Mouse (Mus musculus): ENCODE measurements around the gene Mroh2a.

The Mroh2a gene

GRCm38 (mm10) chr1:88257681-88258080 lies 30.9 kb downstream of the Mroh2a start:
- ATAC-seq (ENCODE audit: insufficient number of reproducible peaks, low FRiP score, low TSS enrichment) = no peak

- no peak for ATAC-seq (ENCODE audit: insufficient number of reproducible peaks, low FRiP score, low TSS enrichment)
Measured at GRCm38 (mm10) chr1:88258361-88258760, 31.6 kb downstream of the Mroh2a start.

- no peak for ATAC-seq (ENCODE audit: insufficient number of reproducible peaks, low FRiP score, low TSS enrichment)
Measured at GRCm38 (mm10) chr1:88258881-88259642, 32.3 kb downstream of the Mroh2a start.

- no peak for ATAC-seq (ENCODE audit: insufficient number of reproducible peaks, low FRiP score, low TSS enrichment)
Measured at GRCm38 (mm10) chr1:88259643-88260024, 32.8 kb downstream of the Mroh2a start.

- ATAC-seq (ENCODE audit: insufficient number of reproducible peaks, low FRiP score, low TSS enrichment) = no peak
Measured at GRCm38 (mm10) chr1:88260114-88260513, 33.3 kb downstream of the Mroh2a start.

- ATAC-seq (ENCODE audit: insufficient number of reproducible peaks, low FRiP score, low TSS enrichment) = no peak
Measured at GRCm38 (mm10) chr1:88260604-88261377, 34.0 kb downstream of the Mroh2a start.

GRCm38 (mm10) chr1:88261706-88262105 lies 34.9 kb downstream of the Mroh2a start:
- no peak for ATAC-seq (ENCODE audit: insufficient number of reproducible peaks, low FRiP score, low TSS enrichment)

GRCm38 (mm10) chr1:88262255-88262654 lies 35.5 kb downstream of the Mroh2a start:
- no peak for ATAC-seq (ENCODE audit: insufficient number of reproducible peaks, low FRiP score, low TSS enrichment)

GRCm38 (mm10) chr1:88262961-88263360 lies 36.2 kb downstream of the Mroh2a start:
- no peak for ATAC-seq (ENCODE audit: insufficient number of reproducible peaks, low FRiP score, low TSS enrichment)

GRCm38 (mm10) chr1:88263778-88264177 lies 37.0 kb downstream of the Mroh2a start:
- no peak for ATAC-seq (ENCODE audit: insufficient number of reproducible peaks, low FRiP score, low TSS enrichment)

GRCm38 (mm10) chr1:88264237-88264868 lies 37.6 kb downstream of the Mroh2a start:
- ATAC-seq (ENCODE audit: insufficient number of reproducible peaks, low FRiP score, low TSS enrichment) = no peak

- no peak for ATAC-seq (ENCODE audit: insufficient number of reproducible peaks, low FRiP score, low TSS enrichment)
Measured at GRCm38 (mm10) chr1:88264869-88265240, 38.1 kb downstream of the Mroh2a start.

- no peak for ATAC-seq (ENCODE audit: insufficient number of reproducible peaks, low FRiP score, low TSS enrichment)
Measured at GRCm38 (mm10) chr1:88266123-88266522, 39.3 kb downstream of the Mroh2a start.

- ATAC-seq (ENCODE audit: insufficient number of reproducible peaks, low FRiP score, low TSS enrichment) = no peak
Measured at GRCm38 (mm10) chr1:88267489-88267888, 40.7 kb downstream of the Mroh2a start.

GRCm38 (mm10) chr1:88268070-88268469 lies 41.3 kb downstream of the Mroh2a start:
- no peak for ATAC-seq (ENCODE audit: insufficient number of reproducible peaks, low FRiP score, low TSS enrichment)

- ATAC-seq (ENCODE audit: insufficient number of reproducible peaks, low FRiP score, low TSS enrichment) = no peak
Measured at GRCm38 (mm10) chr1:88269539-88270309, 42.9 kb downstream of the Mroh2a start.

- ATAC-seq (ENCODE audit: insufficient number of reproducible peaks, low FRiP score, low TSS enrichment) = no peak
Measured at GRCm38 (mm10) chr1:88272851-88273250, 46.1 kb downstream of the Mroh2a start.

- ATAC-seq (ENCODE audit: insufficient number of reproducible peaks, low FRiP score, low TSS enrichment) = no peak
Measured at GRCm38 (mm10) chr1:88273326-88273725, 46.5 kb downstream of the Mroh2a start.

GRCm38 (mm10) chr1:88273832-88274231 lies 47.0 kb downstream of the Mroh2a start:
- no peak for ATAC-seq (ENCODE audit: insufficient number of reproducible peaks, low FRiP score, low TSS enrichment)

- no peak for ATAC-seq (ENCODE audit: insufficient number of reproducible peaks, low FRiP score, low TSS enrichment)
Measured at GRCm38 (mm10) chr1:88274371-88275077, 47.7 kb downstream of the Mroh2a start.

Data from cerebellum, adult (tissue).